Mouse (Mus musculus) erythroblast, embryonic 14.5 days (primary cell): ENCODE data around the gene Tmem132a.

Source experiments
- GATA1 ChIP-seq: IDR thresholded peaks from 2 replicates; pipeline ENCODE4 v1.6.1; 2012; ENCODE audit warnings: low read length, inconsistent platforms, mixed read lengths
- TAL1 ChIP-seq: IDR thresholded peaks from 3 replicates; pipeline ENCODE4 v1.6.1; 2012; ENCODE audit warnings: low read length, inconsistent platforms, mixed read lengths

GRCm38 (mm10) chr19:10871328-10871961, 1.7 kb upstream of the Tmem132a start:
- TF ChIP-seq GATA1 (no peak), TAL1 (no peak)
